Mouse (Mus musculus) olfactory bulb, adult 2 months (tissue): ENCODE measurements around the gene Hivep2.

ENCODE experiments used
- CTCF ChIP-seq: fragments of 200-500 bp; IDR thresholded peaks from 2 replicates; pipeline ENCODE4 v1.5.1; 2012; ENCODE audit warnings: low read depth, mild to moderate bottlenecking, low read length, moderate library complexity; ENCODE audit not compliant: insufficient read depth
- POLR2A ChIP-seq: fragments of 200-500 bp; IDR thresholded peaks from 2 replicates; pipeline ENCODE4 v1.6.1; 2012; ENCODE audit warnings: mild to moderate bottlenecking, low read depth, low read length, moderate library complexity; ENCODE audit not compliant: insufficient read depth

DNA sequence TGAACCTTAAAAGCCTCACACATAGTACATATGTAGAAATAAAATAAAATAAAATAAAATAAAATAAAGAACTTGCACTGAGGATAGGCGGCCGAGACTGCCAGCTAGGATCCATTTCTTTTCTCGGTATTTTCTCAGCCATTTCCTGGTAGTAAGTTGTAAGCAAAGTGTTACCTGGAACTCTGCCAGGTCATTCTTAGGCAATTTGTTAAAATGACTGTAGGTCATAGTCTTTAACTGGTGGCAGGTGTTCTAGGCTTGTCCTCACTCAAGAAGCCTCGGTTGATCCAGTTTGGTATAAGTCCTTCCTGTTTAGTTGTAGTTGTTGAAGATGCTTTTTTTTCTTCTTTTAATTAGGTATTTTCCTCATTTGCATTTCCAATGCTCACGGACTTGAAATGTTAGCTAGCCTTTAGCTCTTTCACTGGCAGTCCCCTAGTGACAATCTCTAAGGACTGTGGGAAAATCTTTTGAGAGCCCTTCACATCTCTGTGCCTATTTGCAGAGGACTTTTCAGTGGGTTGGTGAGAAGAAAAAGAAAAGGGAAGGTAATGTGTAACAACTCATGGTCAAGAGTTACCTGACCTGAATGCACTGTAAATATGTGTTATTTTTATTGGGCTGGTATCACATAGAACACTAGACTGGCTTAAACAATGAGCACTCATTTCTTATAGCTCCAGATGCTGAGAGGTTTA, 203.1 kb downstream of the Hivep2 start:
- TF ChIP-seq POLR2A (no peak), CTCF (no peak)
